Mouse (Mus musculus) ZHBTc4 (cell line): Measurements from ENCODE around the gene Ncr1.

Source experiments
- DNase-seq: peaks from one replicate; pipeline ENCODE4 v3.0.0-alpha.2; 2011; ENCODE audit warnings: low read depth, low spot score

The Ncr1 gene

DNA sequence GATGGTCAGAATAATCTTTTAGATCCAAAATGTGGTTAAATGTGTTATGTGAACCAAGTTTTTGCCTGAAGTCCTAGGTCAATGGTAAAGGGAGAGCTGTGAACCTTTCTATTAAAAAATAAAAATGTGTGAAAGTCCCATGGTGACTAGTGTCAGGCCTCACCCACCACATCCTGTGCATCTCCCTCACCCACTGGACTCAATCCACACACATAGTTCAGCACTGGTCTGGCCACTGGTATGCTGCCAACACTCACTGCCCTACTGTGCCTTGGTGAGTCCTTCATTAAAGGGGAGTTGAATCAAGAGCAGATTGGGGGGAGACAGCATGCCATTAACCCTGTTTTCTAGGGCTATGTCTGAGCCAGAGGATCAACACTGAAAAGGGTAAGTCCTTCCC, at the start of gene Ncr1:
Gene Ncr1, plus strand, starts transcription at position 216 of the 400 bp plus-strand sequence.
- DNase-seq = no peak

- no peak for DNase-seq
Measured at GRCm38 (mm10) chr7:4292638-4293037, 44.9 kb upstream of the Ncr1 start.

DNA sequence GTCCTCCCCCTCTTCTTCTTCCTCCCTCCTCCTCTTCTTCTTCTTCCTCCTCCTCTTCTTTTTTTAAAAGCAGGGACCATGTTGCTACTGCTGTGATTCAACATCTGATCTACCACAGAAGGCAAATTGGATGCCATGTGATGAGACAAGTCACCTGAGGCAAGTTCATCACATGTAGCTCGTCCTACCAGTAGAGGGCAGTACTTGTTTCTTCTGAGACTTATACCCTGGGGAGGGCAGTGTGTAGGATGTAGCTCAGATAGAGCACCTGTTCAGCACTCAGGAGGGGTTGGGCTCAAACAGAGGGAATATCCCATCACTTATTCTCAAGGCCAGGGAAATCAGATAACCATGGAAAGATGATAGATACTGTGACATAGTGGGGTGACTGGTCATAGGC, 40.3 kb upstream of the Ncr1 start:
- DNase-seq = peak; percentile 57

DNA sequence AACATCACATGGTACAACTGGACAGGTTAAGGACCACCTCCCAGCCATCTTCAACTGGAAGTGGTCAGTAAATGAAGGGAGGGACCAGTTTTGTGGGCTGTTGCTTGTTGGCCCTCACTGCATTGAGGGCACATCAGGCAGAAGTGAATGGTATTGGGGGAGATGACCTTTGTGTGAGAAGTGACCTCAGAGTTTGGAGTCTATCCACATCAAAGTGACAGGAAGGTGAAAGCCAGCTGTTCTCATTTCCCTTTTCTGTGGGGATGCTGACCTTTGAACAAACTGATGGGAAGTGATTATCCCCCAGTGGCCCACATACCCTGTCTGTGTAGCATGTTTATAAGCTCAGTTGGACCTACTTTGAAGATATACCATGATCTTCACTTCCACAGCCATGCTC, 37.4 kb upstream of the Ncr1 start:
- DNase-seq = no peak

DNA sequence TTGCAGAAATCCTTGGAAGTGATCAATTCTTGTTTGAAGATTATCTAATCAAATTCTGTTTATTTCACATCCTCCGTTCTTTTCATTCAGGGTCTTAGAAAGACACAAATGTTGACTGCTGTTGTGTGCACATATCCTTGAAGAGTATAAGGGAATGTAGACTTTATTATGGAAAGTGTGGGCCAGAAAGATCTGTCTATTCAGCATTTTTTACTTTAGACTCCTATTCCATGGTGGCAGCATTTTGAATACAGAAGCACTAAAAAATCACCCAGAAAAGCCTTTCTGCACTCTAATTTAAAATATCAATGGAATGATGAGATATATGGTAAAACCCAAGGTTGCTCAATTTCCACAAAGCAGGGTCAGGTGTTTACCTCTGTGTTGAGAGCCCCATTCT, 34.1 kb upstream of the Ncr1 start:
- no peak for DNase-seq

DNA sequence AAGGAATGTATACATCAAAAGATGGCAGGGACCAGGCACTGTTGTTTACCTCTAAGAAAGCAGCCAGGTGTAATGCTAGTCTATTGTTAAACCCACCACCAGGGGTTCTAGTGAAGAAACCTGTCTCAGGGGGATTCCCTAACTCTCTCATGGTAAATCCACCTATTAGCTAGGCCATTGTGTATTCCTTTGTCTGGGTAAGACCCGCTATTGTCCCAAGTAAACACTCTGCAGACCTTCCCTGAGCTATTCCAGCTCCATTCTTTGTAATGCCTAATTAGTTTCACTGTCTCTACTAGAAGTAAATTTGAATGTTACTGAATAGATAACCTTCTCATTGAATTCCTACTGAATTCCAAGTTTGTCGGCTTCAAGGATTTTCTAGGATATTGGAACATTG, 24.4 kb upstream of the Ncr1 start:
- peak; percentile 91 for DNase-seq

DNA sequence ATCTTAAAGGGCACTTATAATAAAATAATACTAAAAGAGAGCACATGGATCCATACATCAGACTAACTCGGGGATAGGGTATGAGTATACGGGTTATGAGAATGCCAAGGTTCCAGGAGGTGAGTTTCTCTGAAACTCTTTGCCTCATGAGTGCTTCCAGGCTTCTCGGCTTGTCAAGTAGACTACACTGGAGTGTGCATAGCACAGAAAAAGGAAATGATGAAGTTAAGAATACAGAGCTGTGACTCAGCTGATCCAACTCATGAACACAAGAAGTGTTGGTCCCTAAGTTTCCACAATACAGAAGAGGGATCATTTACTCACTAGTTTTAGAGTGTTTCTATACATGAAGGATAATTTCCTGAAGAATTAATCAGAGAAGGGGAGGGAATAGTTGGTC, 24.0 kb upstream of the Ncr1 start:
- DNase-seq = peak; percentile 51

DNA sequence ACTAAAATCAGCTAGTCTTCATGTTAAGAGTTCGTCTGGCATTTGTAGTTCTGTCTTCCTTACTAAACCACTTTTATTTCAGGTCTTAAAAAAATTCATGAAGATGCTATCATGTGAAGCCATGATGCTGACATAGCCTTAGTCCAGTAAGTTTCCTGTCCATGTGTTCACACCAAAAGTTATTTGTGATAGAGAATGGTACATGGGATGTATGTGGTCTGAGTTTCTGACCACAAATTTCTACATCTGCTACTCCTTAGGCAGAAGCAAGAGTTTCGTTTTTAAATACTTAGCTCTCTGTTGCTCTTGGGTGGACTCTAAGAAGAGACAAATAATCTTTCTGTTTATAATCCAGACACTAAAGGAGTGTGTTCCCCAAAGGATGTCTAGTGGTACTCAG, 14.2 kb upstream of the Ncr1 start:
- DNase-seq = no peak

DNA sequence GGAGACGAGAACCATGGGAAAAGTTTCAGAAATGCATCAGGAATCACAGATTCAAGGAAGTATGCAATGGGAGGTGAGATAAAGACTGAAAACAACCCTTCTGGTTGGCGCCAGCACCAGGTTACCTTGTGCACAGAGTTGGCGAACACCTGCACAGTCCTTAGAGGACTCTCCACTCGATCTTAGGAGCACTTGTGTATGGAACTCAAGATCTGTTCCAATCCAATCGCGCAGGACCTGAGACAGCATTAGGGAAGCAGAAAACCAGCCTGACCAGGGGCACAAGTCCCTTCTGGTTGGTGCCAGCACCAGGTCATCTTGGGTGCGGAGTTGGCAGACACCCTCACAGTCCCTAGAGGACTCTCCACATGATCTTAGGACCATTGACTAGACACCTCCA, 36.0 kb downstream of the Ncr1 start:
- no peak for DNase-seq
